Mouse (Mus musculus): ENCODE results near the gene Mog.
"Not testable (repeated sequence)": the region's sequence is repeated elsewhere in the genome, so short reads cannot be mapped to it uniquely, and the experiment has no call there.

Mog gene

GRCm38 (mm10) chr17:37044651-37045244 lies 21.6 kb upstream of the Mog start:
- no peak for DNase-seq

GRCm38 (mm10) chr17:37039127-37039894 lies 16.1 kb upstream of the Mog start:
- DNase-seq: no peak

GRCm38 (mm10) chr17:37029162-37029561 lies 6.0 kb upstream of the Mog start:
- no peak for DNase-seq

- peak; percentile 92 for DNase-seq
Observed at GRCm38 (mm10) chr17:37028683-37029120, 5.5 kb upstream of the Mog start.

GRCm38 (mm10) chr17:37028212-37028611 lies 5.0 kb upstream of the Mog start:
- no peak for DNase-seq

GRCm38 (mm10) chr17:37027486-37027885 lies 4.3 kb upstream of the Mog start:
- no peak for DNase-seq

- no peak for DNase-seq
Observed at GRCm38 (mm10) chr17:37026425-37026824, 3.2 kb upstream of the Mog start.

GRCm38 (mm10) chr17:37019242-37019641 lies 4.0 kb downstream of the Mog start:
- DNase-seq: not testable (repeated sequence)

- DNase-seq: no peak
Observed at GRCm38 (mm10) chr17:37018328-37018727, 4.9 kb downstream of the Mog start.

GRCm38 (mm10) chr17:37016333-37016732 lies 6.9 kb downstream of the Mog start:
- no peak for DNase-seq

GRCm38 (mm10) chr17:37012141-37012540 lies 11.1 kb downstream of the Mog start:
- DNase-seq: no peak

GRCm38 (mm10) chr17:37011719-37012118 lies 11.5 kb downstream of the Mog start:
- DNase-seq: no peak

- no peak for DNase-seq
Observed at GRCm38 (mm10) chr17:37009460-37010042, 13.6 kb downstream of the Mog start.

- no peak for DNase-seq
Observed at GRCm38 (mm10) chr17:37008161-37008560, 15.0 kb downstream of the Mog start.

GRCm38 (mm10) chr17:37003366-37003765 lies 19.8 kb downstream of the Mog start:
- DNase-seq: no peak

- peak; percentile 77 to 87 for DNase-seq
Observed at GRCm38 (mm10) chr17:37002364-37003330, 20.6 kb downstream of the Mog start.

GRCm38 (mm10) chr17:37000863-37001262 lies 22.3 kb downstream of the Mog start, which contains the start of gene Zfp57:
Gene Zfp57, plus strand, starts transcription at chr17:37001163.
- DNase-seq: no peak

GRCm38 (mm10) chr17:36998477-36998876 lies 24.7 kb downstream of the Mog start:
- DNase-seq: no peak

GRCm38 (mm10) chr17:36997033-36997735 lies 26.0 kb downstream of the Mog start:
- peak; percentile 78 to 86 for DNase-seq

- DNase-seq: no peak
Observed at GRCm38 (mm10) chr17:36995448-36995847, 27.8 kb downstream of the Mog start.

- no peak for DNase-seq
Observed at GRCm38 (mm10) chr17:36994528-36994927, 28.7 kb downstream of the Mog start.

GRCm38 (mm10) chr17:36993770-36994325 lies 29.4 kb downstream of the Mog start:
- DNase-seq: no peak

Data from lung, postnatal 4 days (tissue).